Mouse (Mus musculus) CH12F3 (cell line): ENCODE measurements around the gene Fsd1.
"Not testable (repeated sequence)": the region's sequence is repeated elsewhere in the genome, so short reads cannot be mapped to it uniquely, and the experiment has no call there.

Experiments
- in situ Hi-C: fragments of 300-500 bp; cut with MboI; formaldehyde crosslinking; loops from 2 replicates; pipeline ENCODE4 v1.14.3; 2020; ENCODE audit warnings: low sequenced_read_pairs

Fsd1 gene

GRCm38 (mm10) chr17:55986030-55986961 is at the start of gene Fsd1:
Gene Fsd1 (plus strand): TSS chr17:55986509.
- in situ Hi-C loops = no loop called here

GRCm38 (mm10) chr17:55944387-55944865 is 41.9 kb upstream of the Fsd1 start:
- in situ Hi-C loops = not testable (repeated sequence)

- in situ Hi-C loops = not testable (repeated sequence)
These were observed 41.2 kb upstream of the Fsd1 start for GRCm38 (mm10) chr17:55944866-55945682.

GRCm38 (mm10) chr17:55945696-55946095 is 40.6 kb upstream of the Fsd1 start:
- in situ Hi-C loops = no loop called here

- in situ Hi-C loops = no loop called here
These were observed 37.7 kb upstream of the Fsd1 start for GRCm38 (mm10) chr17:55948647-55949046.

- in situ Hi-C loops = no loop called here
These were observed 36.9 kb upstream of the Fsd1 start, which contains the start of gene Zfp119b for GRCm38 (mm10) chr17:55949400-55949799. Gene Zfp119b (minus strand): TSS chr17:55949500.

GRCm38 (mm10) chr17:55950601-55951000 is 35.7 kb upstream of the Fsd1 start:
- in situ Hi-C loops = no loop called here

- in situ Hi-C loops = no loop called here
These were observed 34.3 kb upstream of the Fsd1 start for GRCm38 (mm10) chr17:55952041-55952440.

GRCm38 (mm10) chr17:55952447-55953027 is 33.8 kb upstream of the Fsd1 start, which contains the start of gene Ebi3:
Gene Ebi3 (plus strand): TSS chr17:55952640.
- in situ Hi-C loops = no loop called here

- in situ Hi-C loops = no loop called here
These were observed 32.6 kb upstream of the Fsd1 start for GRCm38 (mm10) chr17:55953751-55954150.

- in situ Hi-C loops = no loop called here
These were observed 32.1 kb upstream of the Fsd1 start for GRCm38 (mm10) chr17:55954229-55954628.

- in situ Hi-C loops = no loop called here
These were observed 30.2 kb upstream of the Fsd1 start for GRCm38 (mm10) chr17:55956129-55956528.

- in situ Hi-C loops = no loop called here
These were observed 29.7 kb upstream of the Fsd1 start for GRCm38 (mm10) chr17:55956591-55956990.

GRCm38 (mm10) chr17:55957168-55957567 is 29.1 kb upstream of the Fsd1 start:
- in situ Hi-C loops = no loop called here

GRCm38 (mm10) chr17:55957726-55958583 is 28.4 kb upstream of the Fsd1 start:
- in situ Hi-C loops = no loop called here

- in situ Hi-C loops = no loop called here
These were observed 27.8 kb upstream of the Fsd1 start for GRCm38 (mm10) chr17:55958584-55958886.

- in situ Hi-C loops = no loop called here
These were observed 27.2 kb upstream of the Fsd1 start, which contains the start of gene Yju2 for GRCm38 (mm10) chr17:55958918-55959728. Gene Yju2 (plus strand): TSS chr17:55959099.

GRCm38 (mm10) chr17:55959946-55960740 is 26.2 kb upstream of the Fsd1 start:
- in situ Hi-C loops = no loop called here

- in situ Hi-C loops = no loop called here
These were observed 25.5 kb upstream of the Fsd1 start for GRCm38 (mm10) chr17:55960791-55961190.
